Mouse (Mus musculus) mature B cell (primary cell): ENCODE measurements around the gene Elf3.
"Not testable (repeated sequence)": the region's sequence is repeated elsewhere in the genome, so short reads cannot be mapped to it uniquely, and the experiment has no call there.

Experiments
- in situ Hi-C: fragments of 300-500 bp; cut with MboI; formaldehyde crosslinking; loops from 2 replicates; pipeline ENCODE4 v1.14.3; 2019

Elf3 gene

GRCm38 (mm10) chr1:135258380-135259127, at the start of gene Elf3:
Elf3 (minus strand) TSS chr1:135258568.
- in situ Hi-C loops, result no loop called here

DNA sequence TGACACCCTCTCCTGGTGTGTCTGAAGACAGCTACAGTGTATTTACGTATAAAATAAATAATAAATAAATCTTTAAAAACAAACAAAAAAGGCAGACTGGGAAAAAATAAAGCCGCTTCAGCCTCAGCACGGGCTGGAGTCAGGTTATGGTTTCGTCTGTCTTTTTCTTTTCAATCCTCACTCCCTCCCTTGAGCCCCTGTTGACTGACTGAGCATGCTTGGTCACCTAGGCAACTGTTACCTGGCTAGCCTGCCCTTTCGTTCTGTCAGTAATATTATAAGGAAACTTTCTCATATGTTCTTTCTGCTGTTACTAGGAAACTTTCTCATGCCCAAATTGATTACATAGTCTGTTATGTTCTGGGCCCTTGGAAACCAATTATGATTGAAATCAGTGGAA, 32.5 kb upstream of the Elf3 start:
- in situ Hi-C loops, result no loop called here

- in situ Hi-C loops, result no loop called here
Observed at GRCm38 (mm10) chr1:135286311-135286710, 27.9 kb upstream of the Elf3 start.

DNA sequence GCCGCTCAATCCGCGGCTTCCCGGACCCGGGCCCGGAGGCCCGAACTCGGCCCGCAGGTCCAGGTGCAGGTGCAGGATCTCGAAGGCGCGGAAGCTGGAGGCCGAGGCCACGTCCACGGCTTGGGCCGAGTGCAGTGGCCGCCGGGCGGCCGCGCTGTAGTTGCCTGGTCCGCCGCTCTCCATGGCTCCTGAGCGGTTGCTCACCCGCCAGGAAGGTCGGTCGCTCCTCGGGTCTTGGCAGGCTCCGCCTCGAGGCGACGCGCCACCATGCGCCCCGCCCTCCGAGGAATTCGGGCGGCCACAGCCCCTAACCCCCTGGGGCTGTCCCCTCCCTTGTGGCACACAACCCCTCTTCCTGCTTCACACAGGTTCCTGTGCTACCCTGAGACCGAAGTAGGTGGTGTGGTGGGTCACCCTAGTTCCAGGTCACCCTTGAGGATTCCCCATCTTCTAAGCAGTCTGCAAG, 25.5 kb upstream of the Elf3 start, which contains the start of gene Rnpep:
Gene Rnpep, minus strand, starts transcription at position 259 of the 466 bp plus-strand sequence.
- in situ Hi-C loops, result no loop called here

- in situ Hi-C loops, result no loop called here
Observed at GRCm38 (mm10) chr1:135283287-135283825, 25.0 kb upstream of the Elf3 start.

- in situ Hi-C loops, result no loop called here
Observed at GRCm38 (mm10) chr1:135282536-135283286, 24.3 kb upstream of the Elf3 start.

DNA sequence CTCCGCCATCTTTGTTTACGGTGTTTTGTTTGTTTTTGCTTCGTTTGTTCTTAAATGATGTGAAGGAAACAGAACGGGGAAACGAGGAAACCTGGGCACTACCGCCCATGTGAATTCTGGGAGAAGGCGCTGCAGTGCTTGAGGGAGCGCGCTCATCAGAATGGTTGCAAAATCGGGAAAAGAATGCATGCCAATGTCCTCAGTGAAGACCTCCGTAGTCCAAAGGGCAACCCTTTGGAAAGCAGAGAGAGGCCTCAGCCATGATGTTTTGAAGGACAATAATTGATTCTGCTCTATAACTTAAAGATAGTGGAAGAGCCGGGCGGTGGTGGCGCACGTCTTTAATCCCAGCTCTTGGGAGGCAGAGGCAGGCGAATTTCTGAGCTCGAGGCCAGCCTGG, 23.5 kb upstream of the Elf3 start:
- in situ Hi-C loops, result no loop called here

- in situ Hi-C loops, result no loop called here
Observed at GRCm38 (mm10) chr1:135280646-135281045, 22.3 kb upstream of the Elf3 start.

GRCm38 (mm10) chr1:135271371-135271770, 13.0 kb upstream of the Elf3 start:
- in situ Hi-C loops, result no loop called here

DNA sequence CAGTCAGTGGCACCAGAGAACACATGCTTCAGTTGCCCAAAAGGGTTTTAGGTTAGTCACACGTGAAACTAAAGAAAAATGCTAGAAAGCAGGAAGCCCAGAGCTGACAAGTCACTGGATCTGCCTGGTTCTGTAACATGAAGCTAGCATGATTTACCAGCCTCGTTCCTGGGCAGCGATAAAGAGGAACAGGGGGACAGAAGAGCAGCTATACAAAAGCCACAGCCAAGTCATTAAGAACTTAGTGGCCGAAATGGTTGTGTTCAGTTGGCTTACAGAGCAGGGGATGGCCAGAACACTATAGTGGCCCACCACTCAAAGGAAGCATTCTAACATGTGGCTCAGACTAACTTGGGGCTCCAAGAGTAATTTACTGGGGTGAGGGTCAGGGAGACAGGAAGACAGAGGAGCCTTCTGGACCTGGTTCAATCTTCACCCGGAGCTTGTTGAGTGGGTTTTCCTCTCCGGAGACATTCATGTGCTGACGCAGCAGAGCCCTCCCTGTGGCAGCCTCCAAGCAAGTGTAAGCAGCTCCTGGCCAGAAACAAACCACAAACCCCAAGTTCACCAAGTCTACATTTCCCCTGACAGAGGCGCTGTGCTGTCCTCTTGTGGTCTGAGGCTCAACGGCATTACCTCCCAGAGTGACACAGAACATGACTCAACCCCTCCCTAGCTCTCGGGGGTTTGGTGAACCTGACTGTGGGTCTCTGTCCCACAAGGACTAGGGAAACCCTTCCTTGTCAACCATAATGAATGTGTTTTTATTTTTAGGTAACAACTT, 9.5 kb upstream of the Elf3 start:
- in situ Hi-C loops, result no loop called here

- in situ Hi-C loops, result no loop called here
Observed at GRCm38 (mm10) chr1:135265834-135266233, 7.5 kb upstream of the Elf3 start.

GRCm38 (mm10) chr1:135263316-135263715, 4.9 kb upstream of the Elf3 start:
- in situ Hi-C loops, result no loop called here

- in situ Hi-C loops, result no loop called here
Observed at GRCm38 (mm10) chr1:135262329-135262728, 4.0 kb upstream of the Elf3 start.

- in situ Hi-C loops, result no loop called here
Observed at GRCm38 (mm10) chr1:135260931-135261330, 2.6 kb upstream of the Elf3 start.

DNA sequence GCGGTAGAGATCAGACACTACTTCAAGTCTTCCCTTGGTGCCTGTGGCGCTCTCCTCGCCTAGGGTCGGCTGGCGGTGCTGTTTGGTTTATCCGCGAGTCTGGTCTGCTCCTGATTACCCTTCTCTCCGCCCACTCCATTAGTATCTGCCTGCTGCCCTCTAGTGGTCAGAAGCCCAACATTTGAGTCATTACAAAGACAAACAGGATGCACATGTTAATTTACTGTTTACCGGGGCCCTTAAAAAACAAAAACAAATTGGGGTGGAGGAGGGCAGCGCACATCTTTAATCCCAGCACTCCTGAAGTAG, 714 bp upstream of the Elf3 start:
- in situ Hi-C loops, result no loop called here

GRCm38 (mm10) chr1:135256299-135256698, 2.1 kb downstream of the Elf3 start:
- in situ Hi-C loops, result no loop called here

DNA sequence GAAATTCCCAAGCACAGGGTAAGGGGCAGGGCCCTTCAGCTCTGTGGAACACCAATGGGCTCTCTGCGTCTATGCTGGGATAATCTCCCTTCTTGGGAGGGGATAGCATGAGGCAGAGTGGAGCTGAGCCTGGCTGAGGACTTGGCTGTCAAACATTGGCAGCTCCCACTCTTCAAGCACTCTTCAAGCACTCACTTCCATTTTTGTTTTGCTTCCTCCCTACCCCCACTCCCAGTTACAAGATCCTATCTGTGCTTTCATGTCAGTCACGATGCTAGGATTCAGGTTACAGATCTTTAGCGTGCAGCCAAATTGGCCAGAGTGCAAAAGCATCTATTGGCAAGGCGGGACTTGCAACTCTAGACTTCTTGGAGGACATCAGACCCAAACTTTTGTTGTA, 5.5 kb downstream of the Elf3 start:
- in situ Hi-C loops, result no loop called here

GRCm38 (mm10) chr1:135251405-135251804, 7.0 kb downstream of the Elf3 start:
- in situ Hi-C loops, result no loop called here

- in situ Hi-C loops, result no loop called here
Observed at GRCm38 (mm10) chr1:135250706-135251105, 7.7 kb downstream of the Elf3 start.

DNA sequence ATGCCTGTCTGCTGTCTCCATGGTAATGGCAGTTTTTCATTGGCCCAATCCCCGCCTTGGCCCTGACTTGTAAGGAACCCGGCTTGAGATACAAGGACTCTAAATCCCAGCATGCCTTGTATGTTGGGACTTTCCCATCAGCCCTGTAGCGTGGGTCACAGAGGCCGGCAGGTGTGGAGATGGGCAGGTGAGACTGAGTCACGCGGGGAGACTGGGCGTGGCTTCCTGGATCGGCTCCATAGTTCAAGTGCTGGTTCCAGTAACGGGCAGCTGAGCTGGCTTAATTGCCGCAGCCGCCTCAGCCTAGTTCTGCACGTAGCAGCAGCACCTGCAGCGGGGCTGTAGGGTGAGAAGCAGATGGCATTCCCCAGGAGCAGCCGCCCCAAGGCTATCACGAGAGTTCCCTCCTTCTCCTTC, 9.9 kb downstream of the Elf3 start:
- in situ Hi-C loops, result no loop called here

DNA sequence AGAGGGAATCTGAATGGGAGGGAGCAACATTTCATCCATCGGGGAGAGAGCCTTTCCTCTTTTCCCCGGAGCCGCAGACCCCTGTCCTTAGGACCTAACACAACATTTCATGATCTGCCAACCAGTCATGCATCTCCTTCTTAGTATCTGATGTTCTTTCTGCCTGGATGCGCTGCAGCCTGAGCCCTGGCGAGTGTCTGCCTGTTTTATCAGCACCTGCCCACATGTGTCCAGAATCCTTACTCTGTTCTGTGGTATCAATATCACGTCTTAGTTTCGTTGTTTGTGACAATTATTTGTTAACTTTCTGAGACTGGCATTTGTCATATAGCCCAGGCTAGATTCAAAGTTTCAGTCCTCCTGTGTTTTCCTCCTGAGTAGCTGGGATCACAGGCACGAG, 14.4 kb downstream of the Elf3 start:
- in situ Hi-C loops, result no loop called here

DNA sequence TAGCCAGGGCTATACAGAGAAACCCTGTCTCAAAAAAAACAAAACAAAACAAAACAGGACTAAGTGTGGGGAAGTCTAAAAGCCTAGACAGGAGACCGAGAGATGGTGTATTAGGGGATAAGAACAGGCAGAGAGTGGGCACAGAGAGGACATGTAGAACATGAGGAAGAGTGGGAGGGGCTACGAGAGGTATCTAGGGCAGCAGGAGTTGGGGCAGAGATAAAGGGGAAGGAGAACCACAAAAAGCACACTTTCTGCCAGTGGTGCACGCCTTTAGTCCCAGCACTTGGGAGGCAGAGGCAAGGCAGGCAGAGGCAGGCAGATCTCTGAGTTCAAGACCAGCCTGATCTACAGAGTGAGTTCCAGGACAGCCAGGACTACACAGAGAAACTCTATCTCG, 18.2 kb downstream of the Elf3 start:
- in situ Hi-C loops, result not testable (repeated sequence)
